Mouse (Mus musculus) left cerebral cortex, postnatal 10 days (tissue): ENCODE data around the gene Wnt5b. TPM values are rescaled to one million over a fixed set of nuclear protein-coding genes. Genes with fewer than 3 reads are reported as not detected.

ENCODE experiments used
- DNase-seq, 2 experiments: peaks; one replicate each; pipeline ENCODE4 v3.0.0; 2021 to 2022; ENCODE audit warnings: low spot score in 2 of 2, mixed read lengths in 1 of 2; ENCODE audit errors: extremely low spot score in 1 of 2
- intact Hi-C: fragments of 180-260 bp; cut with DNase I; formaldehyde crosslinking; loops from one replicate; pipeline ENCODE4 v1.15.1; 2025
- total RNA-seq, 2 experiments: library from RNA; stranded (reverse); gene quantifications; 2 replicates each; pipeline ENCODE4 v1.2.3; 2021

The Wnt5b gene
- total RNA-seq, 2 experiments from 2014 or later: 1.7 to 1.9 TPM

GRCm38 (mm10) chr6:119473446-119473845 lies 70.7 kb downstream of the Wnt5b start:
- intact Hi-C loops: no loop called here
- no peak for DNase-seq

GRCm38 (mm10) chr6:119472705-119473104 lies 71.4 kb downstream of the Wnt5b start:
- peak in 1 of 2 experiments; percentile 8 for DNase-seq
- intact Hi-C loops: no loop called here

GRCm38 (mm10) chr6:119472135-119472534 lies 72.0 kb downstream of the Wnt5b start:
- peak in 1 of 2 experiments; percentile 71 for DNase-seq
- intact Hi-C loops: no loop called here

- DNase-seq: peak in 1 of 2 experiments; percentile 7
- intact Hi-C loops: no loop called here
These were observed 73.4 kb downstream of the Wnt5b start for GRCm38 (mm10) chr6:119470777-119471176.

GRCm38 (mm10) chr6:119467785-119468059 lies 76.4 kb downstream of the Wnt5b start:
- intact Hi-C loops: no loop called here
- peak in 1 of 2 experiments; percentile 22 for DNase-seq

- intact Hi-C loops: no loop called here
These were observed 77.0 kb downstream of the Wnt5b start for GRCm38 (mm10) chr6:119466921-119467784.

GRCm38 (mm10) chr6:119466161-119466560 lies 78.0 kb downstream of the Wnt5b start:
- no peak for DNase-seq
- intact Hi-C loops: no loop called here

More at GRCm38 (mm10) chr6:119466921-119467784, 77.0 kb downstream of the Wnt5b start:
- DNase-seq: peak in 1 of 2 experiments; percentile 18

GRCm38 (mm10) chr6:119460391-119460790 lies 83.8 kb downstream of the Wnt5b start:
- DNase-seq: no peak
- intact Hi-C loops: no loop called here

GRCm38 (mm10) chr6:119459041-119459440 lies 85.1 kb downstream of the Wnt5b start:
- peak in 1 of 2 experiments; percentile 12 for DNase-seq
- intact Hi-C loops: no loop called here

- intact Hi-C loops: no loop called here
- DNase-seq: peak in 1 of 2 experiments; percentile 14
These were observed 86.0 kb downstream of the Wnt5b start for GRCm38 (mm10) chr6:119458166-119458565.

GRCm38 (mm10) chr6:119451981-119452499 lies 92.1 kb downstream of the Wnt5b start:
- peak; percentile 77 to 90 for DNase-seq
- intact Hi-C loops: no loop called here

- intact Hi-C loops: no loop called here
These were observed 92.9 kb downstream of the Wnt5b start for GRCm38 (mm10) chr6:119450965-119451943.

GRCm38 (mm10) chr6:119449060-119449499 lies 95.1 kb downstream of the Wnt5b start:
- DNase-seq: peak in 1 of 2 experiments; percentile 77
- intact Hi-C loops: no loop called here

More at GRCm38 (mm10) chr6:119450965-119451943, 92.9 kb downstream of the Wnt5b start:
- no peak for DNase-seq

GRCm38 (mm10) chr6:119448321-119449059 lies 95.7 kb downstream of the Wnt5b start:
- intact Hi-C loops: no loop called here
- DNase-seq: no peak

- intact Hi-C loops: no loop called here
- no peak for DNase-seq
These were observed 98.2 kb downstream of the Wnt5b start for GRCm38 (mm10) chr6:119445671-119446607.

GRCm38 (mm10) chr6:119443742-119444645 lies 100.2 kb downstream of the Wnt5b start:
- peak; percentile 54 to 84 for DNase-seq
- intact Hi-C loops: loop anchor here (5.0 kb wide), 1 partner anchor 222 kb away; no protein-coding TSS in a partner anchor
